Mouse (Mus musculus) layer of hippocampus, adult 8-10 months (tissue): Measurements from ENCODE around the gene Bex2. TPM values are rescaled to one million over a fixed set of nuclear protein-coding genes. Genes with fewer than 3 reads are reported as not detected.
"Not testable (repeated sequence)": the region's sequence is repeated elsewhere in the genome, so short reads cannot be mapped to it uniquely, and the experiment has no call there.

Experiments used
- DNase-seq, 2 experiments: peaks; one replicate each; pipeline ENCODE4 v3.0.0; 2022; ENCODE audit warnings: low spot score in 2 of 2
- total RNA-seq, 4 experiments: library from RNA; stranded (reverse); gene quantifications; 2 replicates each; pipeline ENCODE4 v1.2.4; 2022

Gene Bex2
- 100 to 1,000 TPM; 274 to 337 (median 308) TPM for total RNA-seq

GRCm38 (mm10) chrX:136068020-136068419 lies at the start of gene Bex2:
Bex2 (minus strand) TSS chrX:136068236.
- peak in 1 of 2 experiments; percentile 22 for DNase-seq

- DNase-seq = peak; percentile 56 to 65
Measured at GRCm38 (mm10) chrX:136115419-136115961, 47.5 kb upstream of the Bex2 start.

- no peak for DNase-seq
Measured at GRCm38 (mm10) chrX:136115015-136115414, 47.0 kb upstream of the Bex2 start.

- DNase-seq = peak; percentile 32 to 68
Measured at GRCm38 (mm10) chrX:136107942-136108341, 39.9 kb upstream of the Bex2 start.

GRCm38 (mm10) chrX:136104724-136105088 lies 36.7 kb upstream of the Bex2 start:
- DNase-seq = no peak

- peak in 1 of 2 experiments; percentile 43 for DNase-seq
Measured at GRCm38 (mm10) chrX:136104046-136104723, 36.1 kb upstream of the Bex2 start.

GRCm38 (mm10) chrX:136094421-136094820 lies 26.4 kb upstream of the Bex2 start:
- DNase-seq = peak; percentile 17 to 51

GRCm38 (mm10) chrX:136092497-136093279 lies 24.7 kb upstream of the Bex2 start:
- no peak for DNase-seq

GRCm38 (mm10) chrX:136085155-136085554 lies 17.1 kb upstream of the Bex2 start, which contains the start of gene Nxf3:
Nxf3 (minus strand) TSS chrX:136085255.
- DNase-seq = no peak

GRCm38 (mm10) chrX:136067201-136067991 lies 640 bp downstream of the Bex2 start:
- DNase-seq = peak in 1 of 2 experiments; percentile 7

- DNase-seq = no peak
Measured at GRCm38 (mm10) chrX:136060698-136061097, 7.3 kb downstream of the Bex2 start.

GRCm38 (mm10) chrX:136051219-136051618 lies 16.8 kb downstream of the Bex2 start:
- DNase-seq = no peak

- DNase-seq = peak; percentile 34 to 72
Measured at GRCm38 (mm10) chrX:136047528-136047927, 20.5 kb downstream of the Bex2 start.

- DNase-seq = no peak
Measured at GRCm38 (mm10) chrX:136043726-136044125, 24.3 kb downstream of the Bex2 start.

- not testable (repeated sequence) for DNase-seq
Measured at GRCm38 (mm10) chrX:136032799-136033763, 35.0 kb downstream of the Bex2 start, which contains the start of gene Arxes1. Arxes1 (plus strand) TSS chrX:136033367.

GRCm38 (mm10) chrX:136030331-136030730 lies 37.7 kb downstream of the Bex2 start:
- DNase-seq = no peak
